Mouse (Mus musculus): ENCODE measurements around the gene Heatr9.

- TF ChIP-seq CTCF (IDR thresholded peaks at IDR 0.05; ENCODE audit: control insufficient read depth, insufficient read depth, insufficient replicate concordance, low read depth, low read length) (no peak), POLR2A (IDR thresholded peaks at IDR 0.05; ENCODE audit: control insufficient read depth, low read depth, low read length) (no peak)
Observed at GRCm38 (mm10) chr11:83468765-83469164, 53.2 kb downstream of the Heatr9 start.
